Mouse (Mus musculus) liver, embryonic 13.5 days (tissue): ENCODE measurements around the gene Chd6. TPM values are rescaled to one million over a fixed set of nuclear protein-coding genes. Genes with fewer than 3 reads are reported as not detected.

Source experiments
- ATAC-seq: fragments of 200-750 bp; cut with Nextera tagmentation; 2 replicates; pipeline ENCODE4 v1.8.0; 2017; ENCODE audit warnings: low read depth, mild to moderate bottlenecking, moderate number of reproducible peaks, moderate library complexity
- DNase-seq: peaks from one replicate; pipeline ENCODE4 v3.0.0; 2022
- H3K27ac ChIP-seq: fragments of 300-500 bp; sonication (generic); 2 replicates; pipeline ENCODE4 v1.5.1; 2015; ENCODE audit warnings: moderate library complexity, mild to moderate bottlenecking, inconsistent platforms
- H3K27me3 ChIP-seq: fragments of 300-500 bp; sonication (generic); 2 replicates; pipeline ENCODE4 v1.6.1; 2015; ENCODE audit warnings: mild to moderate bottlenecking, inconsistent platforms
- H3K36me3 ChIP-seq: fragments of 300-500 bp; sonication (generic); 2 replicates; pipeline ENCODE4 v1.6.1; 2015; ENCODE audit warnings: mild to moderate bottlenecking, inconsistent platforms
- H3K4me1 ChIP-seq: fragments of 300-500 bp; sonication (generic); replicated peaks from 2 replicates; pipeline ENCODE4 v1.6.1; 2015; ENCODE audit warnings: inconsistent platforms
- H3K4me2 ChIP-seq: fragments of 300-500 bp; sonication (generic); 2 replicates; pipeline ENCODE4 v1.6.1; 2015; ENCODE audit warnings: inconsistent platforms, mild to moderate bottlenecking, moderate library complexity
- H3K4me3 ChIP-seq: fragments of 300-500 bp; sonication (generic); replicated peaks from 2 replicates; pipeline ENCODE4 v1.5.1; 2015; ENCODE audit warnings: mild to moderate bottlenecking, inconsistent platforms
- H3K9ac ChIP-seq: fragments of 300-500 bp; sonication (generic); 2 replicates; pipeline ENCODE4 v1.6.1; 2015; ENCODE audit warnings: mild to moderate bottlenecking, inconsistent platforms
- H3K9me3 ChIP-seq: fragments of 300-500 bp; sonication (generic); replicated peaks from 2 replicates; pipeline ENCODE4 v1.6.1; 2016; ENCODE audit warnings: inconsistent platforms
- WGBS: fragments of 180-500 bp; shearing (Covaris S2); methylation state at CpG from one replicate; pipeline ENCODE4 v1.1.7; 2015; ENCODE audit not compliant: insufficient replicate concordance; 5-methylcytosine and 5-hydroxymethylcytosine counted together
- polyA plus RNA-seq: library from polyadenylated mRNA; unstranded; fragments of >200 nt; fragmentation: Nextera tagmentation; extraction: Ambion mirVana; gene quantifications from 2 replicates; pipeline ENCODE4 v1.2.1, GENCODE M21; 2015

Chd6 gene
- polyA plus RNA-seq, 1 experiment from 2014 or later, result 4.5 TPM

- no peak for ATAC-seq
- Histone ChIP-seq H3K4me2 (no peak overlapping the region), H3K9ac (no peak overlapping the region), H3K27ac (no peak overlapping the region), H3K27me3 (no peaks in the 10 kb centered on the region), H3K4me1 (no peaks in the 10 kb centered on the region), H3K4me3 (no peak overlapping the region), H3K36me3 (peaks cover 48% of the 10 kb centered on the region), H3K9me3 (no peaks in the 10 kb centered on the region)
- DNase-seq, result no peak
- 74% methylated on average over 1 of the region's 1 CpGs for WGBS
Measured at GRCm38 (mm10) chr2:161024606-161025005, 84.3 kb downstream of the Chd6 start.

DNA sequence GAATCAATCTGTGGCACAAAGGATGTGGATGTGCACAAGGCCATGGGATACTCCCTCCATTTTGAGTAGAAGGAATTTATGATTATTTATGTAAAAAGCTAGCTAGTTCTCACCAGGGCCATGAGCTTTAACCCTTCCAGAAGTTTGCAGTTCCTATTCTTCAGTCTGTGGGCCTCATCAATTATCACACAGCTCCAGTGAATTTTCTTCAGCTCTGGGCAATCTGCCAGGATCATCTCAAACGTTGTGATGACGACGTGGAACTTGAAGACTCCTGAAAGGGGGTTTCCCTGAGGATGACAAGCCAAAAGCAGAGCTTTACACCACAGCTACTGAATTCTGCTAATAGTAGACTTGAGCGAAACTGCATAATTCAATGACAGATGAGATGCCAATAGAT is 91.0 kb downstream of the Chd6 start:
- H3K9ac ChIP-seq, result no peak overlapping the region
- ATAC-seq, result no peak
- H3K4me1 ChIP-seq, result no peaks in the 10 kb centered on the region
- H3K27me3 ChIP-seq, result no peaks in the 10 kb centered on the region
- H3K4me2 ChIP-seq, result no peak overlapping the region
- H3K27ac ChIP-seq, result no peak overlapping the region
- no peak for DNase-seq
- H3K36me3 ChIP-seq, result peaks cover 48% of the 10 kb centered on the region
- H3K4me3 ChIP-seq, result no peak overlapping the region
- H3K9me3 ChIP-seq, result no peaks in the 10 kb centered on the region
- 63% methylated on average over 4 of the region's 4 CpGs for WGBS

DNA sequence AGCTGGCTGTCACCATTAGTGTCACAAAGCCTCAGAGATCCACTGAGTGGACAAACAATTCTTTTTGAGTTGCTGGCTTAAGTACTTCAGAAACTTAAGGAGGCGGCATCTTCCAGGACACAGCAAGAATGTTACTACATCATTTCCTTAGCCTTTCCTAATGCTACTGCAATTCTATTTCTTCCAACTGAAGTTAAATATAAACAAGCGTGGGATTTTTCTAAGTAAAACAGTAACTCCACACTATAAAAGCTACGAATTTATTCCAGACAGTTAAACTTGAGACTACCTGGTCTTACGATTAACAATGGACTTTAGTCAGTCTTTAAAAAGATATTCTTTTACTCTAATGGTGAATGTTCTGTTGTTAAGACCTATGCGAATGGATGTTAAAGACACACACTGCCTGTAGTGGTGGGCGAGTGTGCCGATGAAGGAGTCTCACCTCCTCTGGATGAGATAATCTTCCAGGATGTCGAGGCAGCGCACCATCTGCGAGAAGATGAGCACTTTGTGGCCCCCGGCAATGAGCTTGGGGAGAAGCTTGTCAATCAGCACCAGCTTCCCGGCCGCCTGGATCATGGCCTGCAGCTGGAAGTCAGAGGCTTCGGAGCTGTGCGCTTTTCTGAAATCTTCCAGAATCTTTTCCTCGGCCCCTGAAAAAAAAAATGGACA is 96.2 kb downstream of the Chd6 start:
- ATAC-seq (no peak), DNase-seq (no peak)
- H3K27ac ChIP-seq, result no peak overlapping the region
- no peak overlapping the region for H3K9ac ChIP-seq
- no peaks in the 10 kb centered on the region for H3K9me3 ChIP-seq
- 85% methylated on average over 16 of the region's 16 CpGs for WGBS
- no peak overlapping the region for H3K4me2 ChIP-seq
- H3K4me1 ChIP-seq, result no peaks in the 10 kb centered on the region
- H3K4me3 ChIP-seq, result no peak overlapping the region
- peaks cover 53% of the 10 kb centered on the region for H3K36me3 ChIP-seq
- H3K27me3 ChIP-seq, result no peaks in the 10 kb centered on the region

GRCm38 (mm10) chr2:161004338-161004737 is 104.5 kb downstream of the Chd6 start:
- Histone ChIP-seq H3K9ac (no peak overlapping the region), H3K9me3 (no peaks in the 10 kb centered on the region), H3K27me3 (no peaks in the 10 kb centered on the region), H3K4me3 (no peak overlapping the region), H3K4me2 (no peak overlapping the region), H3K4me1 (peaks cover 6% of the 10 kb centered on the region; the same call in 1 of the 2 replicates), H3K27ac (no peak overlapping the region), H3K36me3 (peaks cover 19% of the 10 kb centered on the region)
- ATAC-seq (peak; percentile 91), DNase-seq (peak; percentile 5)
- 50% methylated on average over 3 of the region's 3 CpGs for WGBS

- no peak overlapping the region for H3K27ac ChIP-seq
- H3K4me1 ChIP-seq, result peaks cover 6% of the 10 kb centered on the region
- no peak overlapping the region for H3K9ac ChIP-seq
- WGBS, result 79% methylated on average over 6 of the region's 6 CpGs
- peaks cover 2% of the 10 kb centered on the region; the same call in 1 of the 2 replicates for H3K36me3 ChIP-seq
- H3K27me3 ChIP-seq, result no peaks in the 10 kb centered on the region
- DNase-seq, result no peak
- no peak overlapping the region for H3K4me3 ChIP-seq
- H3K9me3 ChIP-seq, result no peaks in the 10 kb centered on the region
- H3K4me2 ChIP-seq, result no peak overlapping the region
- no peak for ATAC-seq
Measured at GRCm38 (mm10) chr2:160996987-160997763, 111.7 kb downstream of the Chd6 start.

DNA sequence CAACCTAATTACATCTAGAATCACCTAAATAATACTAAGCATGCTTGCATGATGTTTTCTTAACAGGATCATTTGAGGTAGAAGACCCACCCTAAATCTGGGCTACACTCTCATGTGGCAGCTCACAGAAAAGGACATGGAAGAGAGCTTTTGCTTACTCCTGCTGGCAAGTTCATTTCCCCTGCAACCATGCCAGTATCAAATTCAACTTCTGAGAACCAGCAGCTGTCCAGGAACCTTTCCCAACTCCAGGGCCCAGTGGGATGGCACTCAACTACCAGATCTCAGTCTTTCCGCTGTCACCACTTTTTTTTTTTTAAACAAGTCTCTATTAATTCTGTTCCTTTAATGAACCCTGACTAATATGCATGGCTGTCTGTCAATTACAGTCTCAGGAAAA is 114.7 kb downstream of the Chd6 start:
- H3K27ac ChIP-seq, result no peak overlapping the region
- peaks cover 20% of the 10 kb centered on the region for H3K36me3 ChIP-seq
- ATAC-seq, result no peak
- no peaks in the 10 kb centered on the region for H3K9me3 ChIP-seq
- H3K4me2 ChIP-seq, result no peak overlapping the region
- H3K9ac ChIP-seq, result no peak overlapping the region
- no peak for DNase-seq
- 86% methylated on average over 1 of the region's 1 CpGs for WGBS
- H3K27me3 ChIP-seq, result no peaks in the 10 kb centered on the region
- H3K4me3 ChIP-seq, result no peak overlapping the region
- peaks cover 6% of the 10 kb centered on the region for H3K4me1 ChIP-seq

DNA sequence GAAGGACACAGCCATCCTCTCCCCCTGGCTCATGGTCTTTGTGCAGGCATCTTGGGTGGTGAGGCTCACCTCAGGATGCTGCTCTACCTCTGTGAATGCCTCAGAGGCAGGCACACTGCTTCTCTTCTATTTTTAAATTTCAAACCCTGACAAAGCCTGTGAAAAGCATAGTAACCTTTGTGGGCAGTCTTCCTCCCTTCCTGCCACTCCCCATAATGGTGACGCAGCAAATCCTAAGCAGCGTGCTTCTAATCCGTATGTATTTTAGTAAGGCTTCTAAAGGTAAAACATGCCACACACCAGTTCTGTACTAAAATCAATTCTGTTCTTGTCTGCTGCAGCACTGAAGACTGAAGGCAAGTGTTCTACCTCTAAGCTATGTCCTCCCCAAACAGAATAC is 116.4 kb downstream of the Chd6 start:
- 41% methylated on average over 3 of the region's 3 CpGs for WGBS
- H3K4me3 ChIP-seq, result no peak overlapping the region

DNA sequence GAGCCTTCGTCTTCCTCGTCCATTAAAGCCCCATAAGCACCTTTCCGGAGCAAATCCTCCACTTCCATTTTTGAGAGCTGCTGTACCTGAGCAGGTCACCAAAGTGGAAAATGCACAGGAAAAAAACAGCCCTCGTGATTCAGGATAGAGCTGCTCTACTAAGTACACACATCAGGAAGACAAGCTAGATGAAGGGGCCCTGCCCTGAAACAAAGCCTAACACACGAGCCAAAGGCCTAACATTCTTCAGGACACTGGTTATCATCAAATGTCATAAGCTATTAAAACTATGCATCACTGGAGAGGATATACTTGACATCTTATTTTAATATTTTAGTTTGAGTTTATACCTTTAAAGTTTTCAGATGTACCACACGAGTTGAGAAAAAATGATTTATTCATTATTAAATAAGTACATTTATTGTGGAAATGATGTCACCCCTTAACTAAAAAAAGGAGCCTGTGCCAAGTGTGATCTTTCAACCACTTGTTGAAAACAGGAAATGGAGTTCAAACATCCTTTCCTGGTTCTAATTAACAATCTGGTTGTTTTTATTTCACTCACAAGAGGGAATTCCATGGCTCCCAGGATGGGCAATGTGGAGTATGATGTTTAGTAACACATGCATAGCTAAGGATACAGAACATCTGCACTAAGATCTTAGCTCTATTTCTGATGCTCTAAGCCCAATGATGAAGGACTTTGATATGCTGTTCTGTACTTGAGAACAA is 118.4 kb downstream of the Chd6 start:
- Histone ChIP-seq H3K27me3 (no peaks in the 10 kb centered on the region), H3K36me3 (peaks cover 35% of the 10 kb centered on the region), H3K9me3 (no peaks in the 10 kb centered on the region), H3K9ac (no peak overlapping the region), H3K27ac (no peak overlapping the region), H3K4me2 (no peak overlapping the region), H3K4me1 (peaks cover 6% of the 10 kb centered on the region), H3K4me3 (no peak overlapping the region)
- DNase-seq (no peak), ATAC-seq (no peak)
- WGBS, result 70% methylated on average over 6 of the region's 6 CpGs

More for the DNA sequence above, 116.4 kb downstream of the Chd6 start:
- Histone ChIP-seq H3K36me3 (peaks cover 26% of the 10 kb centered on the region), H3K27me3 (no peaks in the 10 kb centered on the region), H3K9ac (no peak overlapping the region), H3K27ac (no peak overlapping the region), H3K4me2 (no peak overlapping the region), H3K4me1 (peaks cover 6% of the 10 kb centered on the region), H3K9me3 (no peaks in the 10 kb centered on the region)
- ATAC-seq (no peak), DNase-seq (no peak)

DNA sequence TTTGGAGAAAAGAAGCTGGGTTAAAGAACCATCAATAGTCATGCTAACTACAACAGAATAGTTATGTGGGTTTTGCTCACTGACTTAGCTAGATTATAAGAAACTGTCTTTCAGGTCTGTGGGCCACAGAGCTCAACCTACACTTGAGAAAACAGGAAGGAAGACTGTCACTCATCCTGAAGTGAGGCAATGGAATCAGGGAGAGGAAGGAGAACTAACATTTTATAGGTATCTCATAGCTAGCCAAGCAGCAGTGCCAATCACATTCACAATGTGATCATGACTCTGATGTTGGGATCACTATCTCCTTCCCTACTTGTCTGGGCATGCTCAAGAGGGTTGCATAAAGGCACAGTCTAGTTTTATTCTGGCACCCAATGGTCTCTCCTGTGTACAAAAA is 121.4 kb downstream of the Chd6 start:
- Histone ChIP-seq H3K36me3 (peaks cover 60% of the 10 kb centered on the region), H3K9me3 (no peaks in the 10 kb centered on the region), H3K27me3 (no peaks in the 10 kb centered on the region), H3K4me2 (no peak overlapping the region), H3K9ac (no peak overlapping the region), H3K4me3 (no peak overlapping the region), H3K27ac (no peak overlapping the region), H3K4me1 (peaks cover 4% of the 10 kb centered on the region)
- ATAC-seq, result no peak
- DNase-seq, result no peak

GRCm38 (mm10) chr2:160982636-160983035 is 126.2 kb downstream of the Chd6 start:
- ATAC-seq, result no peak
- H3K27ac ChIP-seq, result no peak overlapping the region
- no peak for DNase-seq
- H3K4me1 ChIP-seq, result no peaks in the 10 kb centered on the region
- 65% methylated on average over 3 of the region's 3 CpGs for WGBS
- no peaks in the 10 kb centered on the region for H3K9me3 ChIP-seq
- no peak overlapping the region for H3K4me2 ChIP-seq
- no peak overlapping the region for H3K4me3 ChIP-seq
- no peak overlapping the region for H3K9ac ChIP-seq
- peaks cover 61% of the 10 kb centered on the region for H3K36me3 ChIP-seq
- H3K27me3 ChIP-seq, result no peaks in the 10 kb centered on the region

DNA sequence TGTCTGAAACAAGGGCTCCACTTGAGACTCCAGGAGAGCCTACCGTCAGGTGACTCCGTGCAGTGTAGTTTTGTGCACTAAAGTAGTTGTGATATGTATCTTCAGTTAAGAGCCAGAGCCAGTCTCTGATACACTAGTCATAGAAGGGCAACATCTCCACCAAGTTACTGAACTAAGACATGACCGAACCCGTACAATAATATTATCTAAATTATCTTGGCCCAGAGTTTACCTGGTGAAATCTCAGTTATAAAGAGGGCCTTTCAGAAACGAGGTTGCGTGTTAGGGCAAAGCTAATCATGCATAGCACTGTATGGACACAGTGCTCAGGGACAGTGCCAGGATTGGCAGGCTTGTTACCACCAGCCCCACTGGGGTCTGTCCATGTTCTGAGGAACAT is 127.1 kb downstream of the Chd6 start:
- Histone ChIP-seq H3K9ac (no peak overlapping the region), H3K27ac (no peak overlapping the region), H3K4me3 (no peak overlapping the region), H3K27me3 (no peaks in the 10 kb centered on the region), H3K4me2 (no peak overlapping the region), H3K36me3 (peaks cover 57% of the 10 kb centered on the region), H3K9me3 (no peaks in the 10 kb centered on the region), H3K4me1 (no peaks in the 10 kb centered on the region)
- no peak for DNase-seq
- no peak for ATAC-seq
- 89% methylated on average over 6 of the region's 6 CpGs for WGBS
